Mouse (Mus musculus) duodenum, adult 2 months (tissue): ENCODE measurements around the gene Abhd15. TPM values are rescaled to one million over a fixed set of nuclear protein-coding genes. Genes with fewer than 3 reads are reported as not detected.

Source experiments
- polyA plus RNA-seq: library from polyadenylated mRNA; depleted of rRNA; stranded (reverse); fragments of >200 nt; gene quantifications from 2 replicates; pipeline ENCODE4 v1.2.3, GENCODE M21; 2012; ENCODE audit warnings: low replicate concordance; rRNA removed

Abhd15 gene
- polyA plus RNA-seq = 2.6 and 5.3 TPM in 2 replicates

DNA sequence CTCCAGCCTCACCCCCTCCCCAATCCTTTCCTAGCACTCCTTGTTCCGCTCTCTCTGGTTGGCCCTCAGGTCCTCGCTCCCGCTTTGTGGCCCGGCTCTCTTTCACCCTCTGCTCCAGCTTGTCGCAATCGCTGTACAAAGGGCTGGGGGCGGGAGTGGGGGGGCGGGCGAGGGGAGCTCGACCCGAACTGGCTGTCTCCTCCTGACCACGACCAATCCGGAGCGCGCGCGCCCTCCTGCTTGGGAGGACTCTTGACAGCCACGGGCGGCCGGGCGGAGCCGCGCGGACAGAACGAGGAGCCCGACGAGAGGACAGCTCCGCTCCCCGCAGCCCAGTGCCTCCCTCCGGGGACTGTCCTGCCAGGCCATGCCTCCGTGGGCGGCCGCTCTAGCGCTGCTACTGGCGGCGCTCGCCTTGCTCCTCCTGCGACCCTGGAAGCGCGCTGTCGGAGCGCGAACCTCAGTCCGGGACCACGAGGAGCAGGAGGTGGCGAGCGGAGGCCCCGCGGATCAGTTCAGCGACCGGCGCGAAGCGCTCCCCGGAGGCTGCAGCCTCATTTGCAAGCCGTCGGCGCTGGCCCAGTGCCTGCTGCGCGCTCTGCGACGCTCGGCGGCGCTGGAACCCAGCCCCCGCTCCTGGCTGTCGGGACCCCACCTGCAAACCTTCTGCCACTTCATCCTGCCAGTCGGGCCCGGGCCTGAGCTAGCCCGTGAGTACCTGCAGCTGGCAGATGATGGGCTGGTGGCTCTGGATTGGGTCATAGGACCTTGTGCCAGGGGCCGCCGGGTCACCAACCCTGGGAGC lies at the start of gene Abhd15:
Gene Abhd15, plus strand, starts transcription at position 290 of the 805 bp plus-strand sequence.

DNA sequence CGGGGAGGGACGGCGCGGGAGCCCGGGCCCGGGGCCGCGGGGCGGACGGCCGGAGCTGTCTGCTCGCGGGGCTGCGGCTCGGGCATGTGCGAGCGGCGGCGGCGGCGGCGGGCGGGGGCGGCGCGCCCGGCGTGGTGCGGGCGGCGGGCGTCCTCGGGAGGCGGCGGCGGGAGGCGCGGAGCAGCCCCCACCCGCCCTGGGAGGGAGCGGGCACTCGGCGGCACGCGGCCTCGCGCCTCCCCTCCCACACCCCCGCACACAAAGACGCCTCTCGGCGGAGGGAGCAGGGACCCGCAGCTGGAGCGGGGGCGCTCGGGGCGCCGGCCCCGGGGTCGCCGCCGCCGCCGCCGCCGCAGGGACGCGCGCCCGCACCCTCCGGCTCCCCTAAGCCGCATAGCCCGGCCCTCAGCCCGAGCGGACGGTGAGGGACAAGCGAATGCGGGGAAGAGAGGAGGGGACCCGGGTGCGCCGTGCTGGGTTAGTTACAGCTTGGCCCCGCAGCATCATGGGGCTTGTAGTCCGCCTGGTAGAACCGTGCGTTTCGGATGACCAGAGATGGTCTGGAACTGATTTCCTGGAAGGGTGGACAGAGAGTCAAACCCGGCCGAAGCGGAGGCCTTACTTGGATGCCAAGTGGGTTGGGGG lies 25.2 kb upstream of the Abhd15 start, which contains the start of gene Ankrd13b:
Gene Ankrd13b, minus strand, starts transcription at position 88 of the 645 bp plus-strand sequence.

DNA sequence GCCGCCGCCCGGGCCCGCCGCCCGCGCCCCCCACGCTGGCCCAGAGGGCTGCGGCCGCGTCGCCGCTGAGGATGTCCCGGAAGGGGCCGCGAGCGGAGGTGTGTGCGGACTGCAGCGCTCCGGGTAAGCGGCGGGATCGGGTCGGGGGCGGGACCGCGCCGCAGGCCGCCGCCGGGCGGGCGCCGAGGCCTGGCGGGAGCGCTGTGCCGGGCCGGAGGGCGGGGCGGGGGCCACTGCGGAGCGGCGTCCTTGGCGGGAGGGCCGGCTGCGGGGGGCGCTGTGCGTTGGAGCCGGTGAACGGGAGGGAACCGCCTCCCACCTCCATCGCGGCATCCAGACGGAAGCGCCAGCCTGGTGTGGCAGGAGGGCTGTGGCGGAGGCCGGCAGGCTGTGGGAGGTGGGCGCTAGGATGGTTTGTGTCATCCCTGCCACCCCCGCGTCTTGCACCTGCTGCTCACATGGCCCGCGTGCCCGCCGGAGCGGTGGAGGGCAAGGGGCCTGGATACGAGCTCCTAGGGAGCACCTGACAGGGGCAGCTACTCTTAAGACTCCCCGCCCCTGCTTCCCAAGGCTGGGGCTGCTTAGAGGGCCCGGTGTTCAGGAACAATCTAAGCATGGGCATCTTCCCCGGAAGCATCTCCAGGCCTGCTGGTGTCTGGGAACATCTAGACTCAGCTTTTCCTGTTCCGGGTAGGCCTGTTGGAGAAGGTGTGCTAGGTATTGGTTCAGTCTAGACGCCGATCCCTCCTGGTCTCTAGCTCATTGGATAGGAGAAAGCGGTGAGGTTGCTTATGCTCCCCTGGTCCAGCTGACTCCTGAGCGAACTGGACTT lies 21.2 kb upstream of the Abhd15 start, which contains the start of gene Git1:
Gene Git1, plus strand, starts transcription at position 51 of the 832 bp plus-strand sequence.

DNA sequence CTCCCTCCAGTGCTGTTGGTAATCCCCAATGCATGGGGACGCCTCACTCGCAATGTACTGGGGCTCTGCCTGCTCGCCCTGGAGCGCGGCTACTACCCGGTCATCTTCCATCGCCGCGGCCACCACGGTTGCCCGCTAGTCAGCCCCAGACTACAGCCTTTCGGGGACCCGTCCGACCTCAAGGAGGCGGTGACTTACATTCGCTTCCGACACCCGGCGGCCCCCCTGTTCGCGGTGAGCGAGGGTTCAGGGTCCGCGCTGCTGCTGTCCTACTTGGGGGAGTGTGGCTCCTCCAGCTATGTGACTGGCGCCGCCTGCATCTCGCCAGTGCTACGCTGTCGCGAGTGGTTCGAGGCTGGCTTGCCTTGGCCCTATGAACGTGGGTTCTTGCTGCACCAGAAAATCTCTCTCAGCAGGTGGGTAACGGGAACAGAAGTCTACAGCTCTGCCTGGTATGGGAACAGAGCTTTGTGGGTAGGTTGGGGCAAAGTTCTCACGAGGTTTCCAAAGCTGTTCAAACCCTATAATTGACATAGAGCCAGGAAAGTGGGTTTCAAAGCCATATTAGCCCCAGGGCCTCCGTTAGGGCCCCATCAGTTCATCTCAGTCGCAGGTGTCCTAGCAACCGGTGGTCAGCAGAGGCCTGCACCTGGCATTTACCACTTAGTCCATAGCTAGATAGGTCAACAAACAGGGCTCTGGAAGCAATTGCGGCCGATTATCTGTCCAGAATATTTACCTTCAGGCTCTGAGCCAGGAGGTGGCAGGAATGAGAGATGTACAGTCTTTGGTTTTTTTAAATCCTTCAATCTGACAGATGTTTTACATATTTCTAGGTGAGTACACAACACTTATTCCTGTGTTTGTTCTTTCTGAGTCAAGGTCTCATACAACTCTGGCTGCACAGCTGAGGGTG lies 974 bp downstream of the Abhd15 start, which contains the start of gene Trp53i13:
Gene Trp53i13, minus strand, starts transcription at position 344 of the 916 bp plus-strand sequence.

DNA sequence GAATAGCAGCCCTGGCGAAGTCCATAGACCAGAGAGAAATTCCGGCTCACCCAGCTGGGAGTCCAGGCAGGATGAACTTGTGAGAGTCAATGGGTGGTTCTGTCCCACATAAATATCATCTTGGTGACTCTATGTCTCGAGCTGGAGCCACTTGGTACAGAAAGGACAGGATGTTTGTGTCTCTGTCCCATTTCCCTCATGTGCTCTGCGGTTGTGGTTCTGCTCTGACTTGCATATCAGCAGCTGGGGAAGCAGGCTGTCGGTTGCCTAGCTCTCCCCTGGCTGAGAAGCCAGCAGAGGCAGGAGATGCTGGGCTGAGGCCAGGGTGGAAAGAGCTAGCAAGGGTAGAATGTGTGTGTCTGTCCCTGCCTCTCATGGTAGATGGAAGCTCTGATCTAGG lies 4.1 kb downstream of the Abhd15 start, which contains the start of gene Gm10392:
Gene Gm10392, minus strand, starts transcription at position 156 of the 400 bp plus-strand sequence.

Other genes with a start within 250 kb of the Abhd15 start
- 0.31 and 1.5 TPM in 2 replicates for gene Coro6, start 52.7 kb upstream of the Abhd15 start, polyA plus RNA-seq
- gene Ankrd13b, start 25.4 kb upstream of the Abhd15 start, polyA plus RNA-seq = 15.3 and 23.8 TPM in 2 replicates
- gene Git1, start 21.6 kb upstream of the Abhd15 start, polyA plus RNA-seq = 76.1 and 101 TPM in 2 replicates
- 27.2 and 67.7 TPM in 2 replicates for gene Trp53i13, start 859 bp downstream of the Abhd15 start, polyA plus RNA-seq
- not detected in 2 replicates for gene Gm10392, start 4.1 kb downstream of the Abhd15 start, polyA plus RNA-seq
- 0.78 and 0.92 TPM in 2 replicates for gene Taok1, start 92.7 kb downstream of the Abhd15 start, polyA plus RNA-seq
- 6.3 and 10.8 TPM in 2 replicates for gene Nufip2, start 171.0 kb downstream of the Abhd15 start, polyA plus RNA-seq
- gene Cryba1, start 210.2 kb downstream of the Abhd15 start, polyA plus RNA-seq = not detected in 2 replicates
- gene Myo18a, start 248.1 kb downstream of the Abhd15 start, polyA plus RNA-seq = 106 and 148 TPM in 2 replicates